In genomic region chr8:105900180-105900940, GRCm38 (mm10) we compare ENCODE assay signal across 8 mouse cellular contexts. TPM values are rescaled to one million over a fixed set of nuclear protein-coding genes. Genes with fewer than 3 reads are reported as not detected.
DNase-seq lines count a peak whose midpoint lies in the region; ATAC-seq lines count a peak whose summit lies in the region.

Gene Pskh1, plus strand, starts transcription at chr8:105900441.

- DNase-seq in Muller cell, postnatal 12 days (ENCODE audit: inconsistent ontology term) = peak; percentile 97
- DNase-seq in cerebellum, adult 9-11 months = peak; percentile 92
- DNase-seq in frontal cortex, adult 2 months (ENCODE audit: extremely low spot score in 1 of 2, low spot score in 1 of 2) = peak; percentile 74 to 95
- DNase-seq in hindbrain, embryonic 11.5 days (ENCODE audit: low spot score) = peak; percentile 96
- DNase-seq in layer of hippocampus, postnatal 10 days (ENCODE audit: low spot score in 2 of 2) = peak; percentile 92 to 96
- peak; percentile 94 for DNase-seq in lung, postnatal 10 days
- DNase-seq in ovary, postnatal 36 days (ENCODE audit: low spot score) = peak; percentile 93
- DNase-seq in thymus, postnatal 25 days = peak; percentile 93

- H3K9me3 ChIP-seq in hindbrain, embryonic 11.5 days (ENCODE audit: control insufficient read depth, low read length) = no peaks in the 10 kb centered on the region

- H3K4me1 ChIP-seq in hindbrain, embryonic 11.5 days (replicated peaks; ENCODE audit: control insufficient read depth, insufficient read depth, low read length) = no peaks in the 10 kb centered on the region

- H3K9ac ChIP-seq in hindbrain, embryonic 11.5 days (ENCODE audit: low read depth, low read length) = peak within 1 kb of the TSS; percentile 95

- ATAC-seq in hindbrain, embryonic 11.5 days (ENCODE audit: low FRiP score) = peak; percentile 97

- H3K27me3 ChIP-seq in hindbrain, embryonic 11.5 days (ENCODE audit: control insufficient read depth, insufficient read depth, low read length) = no peaks in the 10 kb centered on the region

- WGBS in hindbrain, embryonic 11.5 days = under 1% methylated on average over 67 of the region's 68 CpGs

- peak within 1 kb of the TSS; percentile 92 for H3K4me3 ChIP-seq in hindbrain, embryonic 11.5 days (ENCODE audit: low read depth, low read length)

- H3K4me2 ChIP-seq in hindbrain, embryonic 11.5 days (replicated peaks; ENCODE audit: low read depth, low read length) = peak within 1 kb of the TSS; percentile 80

- H3K27ac ChIP-seq in hindbrain, embryonic 11.5 days (ENCODE audit: low read depth, low read length) = peak within 1 kb of the TSS; percentile 79

- H3K36me3 ChIP-seq in hindbrain, embryonic 11.5 days (ENCODE audit: control insufficient read depth, insufficient read depth, low read length) = no peaks in the 10 kb centered on the region

RNA-seq across cellular contexts. Expression of gene Pskh1, which starts in this region (rescaled TPM):
- polyA plus RNA-seq in frontal cortex, adult 2 months (2012; rRNA removed) = 13.3 TPM in 2 replicates
- 11.1 and 12.5 TPM in 2 replicates for polyA plus RNA-seq in hindbrain, embryonic 11.5 days (2014; fragmentation: Nextera tagmentation; extraction: Ambion mirVana)
- 1 to 10 TPM; 8.1 to 8.3 TPM for total RNA-seq in layer of hippocampus, postnatal 10 days (2021)

Comparison
In these comparisons a context has a peak if more than half of its experiments do, and no peak if none do; other contexts are left out.
1. Peak in every context shown above with its lines: DNase-seq, ATAC-seq, H3K4me3 ChIP-seq and H3K27ac ChIP-seq.